Mouse (Mus musculus): ENCODE measurements around the gene Traf3ip3. TPM values are rescaled to one million over a fixed set of nuclear protein-coding genes. Genes with fewer than 3 reads are reported as not detected.

Gene Traf3ip3
- polyA plus RNA-seq, 1 experiment from 2014 or later, result 1.2 TPM

DNA sequence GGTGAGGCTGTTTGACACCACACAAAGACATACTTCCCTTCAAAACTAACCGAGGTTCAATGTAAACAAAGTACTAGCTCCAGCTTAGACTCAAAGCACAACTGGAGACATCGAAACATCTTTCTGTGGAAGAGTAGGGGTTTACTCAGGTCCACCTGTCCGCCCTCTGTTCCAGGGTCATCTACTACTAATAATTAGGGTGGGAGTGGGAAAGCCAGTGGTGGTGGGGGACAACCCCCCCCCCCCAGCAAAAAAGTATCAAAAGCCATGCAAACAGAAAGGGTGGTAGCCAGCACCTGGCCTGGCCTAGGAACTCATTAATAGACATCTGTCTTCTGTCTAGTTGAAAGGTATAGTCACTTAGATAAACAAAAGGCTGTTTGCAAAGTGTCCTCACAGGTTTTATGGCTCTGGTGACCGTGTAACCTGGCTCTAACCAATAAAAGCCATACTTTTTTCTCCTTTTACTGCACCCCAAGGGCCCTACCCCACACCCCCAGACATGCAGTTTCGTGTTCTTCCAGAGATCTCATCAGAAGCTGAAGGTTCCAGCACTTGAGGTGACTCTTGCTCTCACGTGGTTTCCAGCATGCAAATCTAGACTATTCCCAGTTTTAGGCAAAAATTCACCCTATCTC is 70.1 kb downstream of the Traf3ip3 start:
- ATAC-seq (ENCODE audit: insufficient number of reproducible peaks, low FRiP score, low TSS enrichment, low read depth), result no peak
- Histone ChIP-seq H3K9me3 (ENCODE audit: control insufficient read depth, low read length) (no peaks in the 10 kb centered on the region), H3K27ac (replicated peaks; ENCODE audit: low read depth, low read length) (no peak overlapping the region), H3K9ac (ENCODE audit: low read length) (no peak overlapping the region), H3K4me1 (ENCODE audit: control insufficient read depth, insufficient read depth, low read length) (peaks cover 5% of the 10 kb centered on the region; the same call in 1 of the 2 replicates), H3K4me2 (ENCODE audit: low read depth, severe bottlenecking) (no peak overlapping the region), H3K36me3 (ENCODE audit: control insufficient read depth, insufficient read depth, low read length) (peaks cover 6% of the 10 kb centered on the region; the same call in 1 of the 2 replicates), H3K27me3 (ENCODE audit: control insufficient read depth, insufficient read depth, low read length) (no peaks in the 10 kb centered on the region), H3K4me3 (ENCODE audit: low read depth, low read length) (no peak overlapping the region)
- no peak for DNase-seq (ENCODE audit: low spot score)
- 34% methylated on average over 6 of the region's 6 CpGs for WGBS

DNA sequence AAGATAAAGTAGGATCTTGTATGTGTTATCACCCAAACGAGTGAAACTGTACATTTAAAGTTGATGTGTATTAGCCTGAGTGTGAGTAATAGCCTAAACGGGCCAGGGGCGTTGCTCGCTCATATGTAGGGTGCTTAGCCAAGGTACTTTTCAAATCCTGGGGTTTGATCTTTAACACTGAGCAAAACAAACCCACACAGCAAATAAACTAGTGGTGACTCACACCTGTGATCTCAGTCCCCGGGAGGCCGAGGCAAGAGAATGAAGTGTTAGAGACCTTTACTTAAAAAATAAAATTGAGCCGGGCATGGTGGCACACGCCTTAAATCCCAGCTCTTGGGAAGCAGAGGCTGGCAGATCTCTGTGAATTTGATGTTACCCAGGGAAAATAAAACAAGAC is 70.7 kb downstream of the Traf3ip3 start:
- Histone ChIP-seq H3K36me3 (ENCODE audit: control insufficient read depth, insufficient read depth, low read length) (peaks cover 6% of the 10 kb centered on the region; the same call in 1 of the 2 replicates), H3K27me3 (ENCODE audit: control insufficient read depth, insufficient read depth, low read length) (no peaks in the 10 kb centered on the region), H3K9ac (ENCODE audit: low read length) (peak overlapping the region; percentile 50), H3K4me1 (ENCODE audit: control insufficient read depth, insufficient read depth, low read length) (peaks cover 5% of the 10 kb centered on the region; the same call in 1 of the 2 replicates), H3K9me3 (ENCODE audit: control insufficient read depth, low read length) (no peaks in the 10 kb centered on the region), H3K4me3 (ENCODE audit: low read depth, low read length) (no peak overlapping the region), H3K4me2 (ENCODE audit: low read depth, severe bottlenecking) (no peak overlapping the region), H3K27ac (replicated peaks; ENCODE audit: low read depth, low read length) (no peak overlapping the region)
- no peak for DNase-seq (ENCODE audit: low spot score)
- 0 out of 2 replicates have a peak, but pooled peaks have one; percentile 36 for ATAC-seq (ENCODE audit: insufficient number of reproducible peaks, low FRiP score, low TSS enrichment, low read depth)
- 63% methylated on average over 8 of the region's 8 CpGs for WGBS

GRCm38 (mm10) chr1:193130456-193130825 is 71.1 kb downstream of the Traf3ip3 start:
- Histone ChIP-seq H3K4me1 (ENCODE audit: control insufficient read depth, insufficient read depth, low read length) (peaks cover 5% of the 10 kb centered on the region; the same call in 1 of the 2 replicates), H3K27ac (replicated peaks; ENCODE audit: low read depth, low read length) (no peak overlapping the region), H3K9me3 (ENCODE audit: control insufficient read depth, low read length) (no peaks in the 10 kb centered on the region), H3K36me3 (ENCODE audit: control insufficient read depth, insufficient read depth, low read length) (peaks cover 6% of the 10 kb centered on the region; the same call in 1 of the 2 replicates), H3K4me2 (ENCODE audit: low read depth, severe bottlenecking) (peak overlapping the region; percentile 43; the same call in 1 of the 2 replicates), H3K27me3 (ENCODE audit: control insufficient read depth, insufficient read depth, low read length) (no peaks in the 10 kb centered on the region), H3K9ac (ENCODE audit: low read length) (peak overlapping the region; percentile 50), H3K4me3 (ENCODE audit: low read depth, low read length) (peak overlapping the region; percentile 98)
- 33% methylated on average over 11 of the region's 11 CpGs for WGBS
- ATAC-seq (ENCODE audit: insufficient number of reproducible peaks, low FRiP score, low TSS enrichment, low read depth) (peak; percentile 41; the same call in 1 of the 2 replicates), DNase-seq (ENCODE audit: low spot score) (no peak)

DNA sequence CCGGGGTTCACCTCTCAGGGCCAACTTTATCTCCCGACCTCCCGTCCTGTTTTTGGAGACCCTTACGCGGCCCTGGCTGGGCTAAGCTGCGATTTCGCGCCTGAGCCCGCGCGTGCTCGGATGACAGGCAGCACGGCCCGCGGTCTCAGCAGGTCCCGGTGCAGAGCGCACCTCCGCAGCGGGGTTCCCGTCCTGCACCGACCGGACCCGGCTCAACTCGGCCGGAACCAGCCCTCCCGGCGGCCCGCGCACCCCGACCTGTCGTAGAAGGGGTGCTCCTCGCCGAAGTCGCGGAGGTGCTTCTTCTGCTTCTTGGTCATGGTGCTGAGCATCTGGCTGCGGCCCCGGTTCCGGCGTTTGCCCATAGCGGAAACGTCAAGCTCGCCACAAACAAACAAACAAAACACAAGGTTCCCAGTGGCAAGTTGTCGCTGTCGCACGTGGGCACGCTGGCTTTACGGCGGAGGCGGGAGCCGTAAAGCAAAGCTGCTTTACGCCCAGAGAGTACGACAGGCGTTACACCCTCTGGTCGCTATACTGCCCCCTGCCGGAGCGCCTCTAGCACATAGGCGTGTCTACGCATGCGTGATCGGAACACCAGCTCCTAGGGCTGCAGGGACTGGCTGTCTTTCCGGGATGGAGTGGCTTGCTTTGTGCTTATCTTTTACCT is 71.6 kb downstream of the Traf3ip3 start, which contains the start of gene Diexf:
Gene Diexf (minus strand): TSS at position 487 of the 670 bp plus-strand sequence.
- no peak within 1 kb of the TSS; the same call in 1 of the 2 replicates for H3K27ac ChIP-seq (replicated peaks; ENCODE audit: low read depth, low read length)
- H3K4me3 ChIP-seq (ENCODE audit: low read depth, low read length), result peak within 1 kb of the TSS; percentile 98
- no peaks in the 10 kb centered on the region for H3K27me3 ChIP-seq (ENCODE audit: control insufficient read depth, insufficient read depth, low read length)
- H3K9me3 ChIP-seq (ENCODE audit: control insufficient read depth, low read length), result no peaks in the 10 kb centered on the region
- ATAC-seq (ENCODE audit: insufficient number of reproducible peaks, low FRiP score, low TSS enrichment, low read depth) (peak; percentile 86), DNase-seq (ENCODE audit: low spot score) (peak; percentile 100)
- H3K4me2 ChIP-seq (ENCODE audit: low read depth, severe bottlenecking), result peak within 1 kb of the TSS; percentile 43
- H3K4me1 ChIP-seq (ENCODE audit: control insufficient read depth, insufficient read depth, low read length), result peaks cover 5% of the 10 kb centered on the region; the same call in 1 of the 2 replicates
- under 1% methylated on average over 61 of the region's 61 CpGs for WGBS
- peak within 1 kb of the TSS; percentile 85 for H3K9ac ChIP-seq (ENCODE audit: low read length)
- H3K36me3 ChIP-seq (ENCODE audit: control insufficient read depth, insufficient read depth, low read length), result peaks cover 6% of the 10 kb centered on the region; the same call in 1 of the 2 replicates

- H3K9me3 ChIP-seq (ENCODE audit: control insufficient read depth, low read length), result no peaks in the 10 kb centered on the region
- peak overlapping the region; percentile 98 for H3K4me3 ChIP-seq (ENCODE audit: low read depth, low read length)
- peak overlapping the region; percentile 41 for H3K4me2 ChIP-seq (ENCODE audit: low read depth, severe bottlenecking)
- WGBS, result 32% methylated on average over 5 of the region's 5 CpGs
- H3K36me3 ChIP-seq (ENCODE audit: control insufficient read depth, insufficient read depth, low read length), result peaks cover 6% of the 10 kb centered on the region; the same call in 1 of the 2 replicates
- ATAC-seq (ENCODE audit: insufficient number of reproducible peaks, low FRiP score, low TSS enrichment, low read depth) (no peak), DNase-seq (ENCODE audit: low spot score) (no peak)
- no peak overlapping the region for H3K27ac ChIP-seq (replicated peaks; ENCODE audit: low read depth, low read length)
- no peaks in the 10 kb centered on the region for H3K27me3 ChIP-seq (ENCODE audit: control insufficient read depth, insufficient read depth, low read length)
- H3K4me1 ChIP-seq (ENCODE audit: control insufficient read depth, insufficient read depth, low read length), result peaks cover 5% of the 10 kb centered on the region; the same call in 1 of the 2 replicates
- H3K9ac ChIP-seq (ENCODE audit: low read length), result peak overlapping the region; percentile 85
Measured at GRCm38 (mm10) chr1:193129321-193129720, 72.2 kb downstream of the Traf3ip3 start.

- ATAC-seq (ENCODE audit: insufficient number of reproducible peaks, low FRiP score, low TSS enrichment, low read depth) (no peak), DNase-seq (ENCODE audit: low spot score) (no peak)
- Histone ChIP-seq H3K4me2 (ENCODE audit: low read depth, severe bottlenecking) (no peak overlapping the region), H3K4me1 (ENCODE audit: control insufficient read depth, insufficient read depth, low read length) (peaks cover 5% of the 10 kb centered on the region; the same call in 1 of the 2 replicates), H3K27me3 (ENCODE audit: control insufficient read depth, insufficient read depth, low read length) (no peaks in the 10 kb centered on the region), H3K4me3 (ENCODE audit: low read depth, low read length) (no peak overlapping the region), H3K9me3 (ENCODE audit: control insufficient read depth, low read length) (no peaks in the 10 kb centered on the region), H3K27ac (replicated peaks; ENCODE audit: low read depth, low read length) (no peak overlapping the region), H3K9ac (ENCODE audit: low read length) (no peak overlapping the region), H3K36me3 (ENCODE audit: control insufficient read depth, insufficient read depth, low read length) (peaks cover 9% of the 10 kb centered on the region; the same call in 1 of the 2 replicates)
- 96% methylated on average over 6 of the region's 6 CpGs for WGBS
Measured at GRCm38 (mm10) chr1:193128055-193128454, 73.4 kb downstream of the Traf3ip3 start.

DNA sequence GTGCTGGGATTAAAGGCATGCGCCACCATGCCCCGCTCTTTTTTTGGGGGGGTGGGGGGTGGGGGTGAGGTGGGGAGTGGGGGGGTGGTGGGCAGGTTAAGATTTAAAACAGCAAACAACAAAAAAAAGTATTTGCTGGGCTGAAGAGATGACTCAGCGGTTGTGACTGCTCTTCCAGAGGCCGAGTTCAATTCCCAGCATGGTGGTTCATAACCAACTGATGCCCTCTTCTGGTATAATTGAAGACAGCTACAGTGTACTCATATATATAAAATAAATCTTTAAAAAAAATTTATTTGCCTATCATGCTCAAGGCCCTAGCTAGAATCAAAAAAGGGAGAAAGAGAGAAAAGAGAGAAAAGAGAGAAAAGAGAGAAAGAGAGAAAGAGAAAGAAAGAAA is 75.7 kb downstream of the Traf3ip3 start:
- Histone ChIP-seq H3K4me1 (ENCODE audit: control insufficient read depth, insufficient read depth, low read length) (peaks cover 5% of the 10 kb centered on the region; the same call in 1 of the 2 replicates), H3K4me3 (ENCODE audit: low read depth, low read length) (no peak overlapping the region), H3K9ac (ENCODE audit: low read length) (no peak overlapping the region), H3K36me3 (ENCODE audit: control insufficient read depth, insufficient read depth, low read length) (peaks cover 9% of the 10 kb centered on the region), H3K27ac (replicated peaks; ENCODE audit: low read depth, low read length) (no peak overlapping the region), H3K27me3 (ENCODE audit: control insufficient read depth, insufficient read depth, low read length) (no peaks in the 10 kb centered on the region), H3K9me3 (ENCODE audit: control insufficient read depth, low read length) (no peaks in the 10 kb centered on the region), H3K4me2 (ENCODE audit: low read depth, severe bottlenecking) (no peak overlapping the region)
- ATAC-seq (ENCODE audit: insufficient number of reproducible peaks, low FRiP score, low TSS enrichment, low read depth) (no peak), DNase-seq (ENCODE audit: low spot score) (no peak)
- WGBS, result 87% methylated on average over 4 of the region's 4 CpGs
